Mouse (Mus musculus) liver, embryonic 11.5 days (tissue): ENCODE measurements around the gene Arhgef7. TPM values are rescaled to one million over a fixed set of nuclear protein-coding genes. Genes with fewer than 3 reads are reported as not detected.
"Not testable (repeated sequence)": the region's sequence is repeated elsewhere in the genome, so short reads cannot be mapped to it uniquely, and the experiment has no call there.

Experiments used
- ATAC-seq: fragments of 200-750 bp; cut with Nextera tagmentation; replicated peaks from 2 replicates; pipeline ENCODE4 v1.8.0; 2017; ENCODE audit warnings: moderate number of reproducible peaks, mild to moderate bottlenecking, moderate TSS enrichment, moderate library complexity; ENCODE audit not compliant: low FRiP score
- DNase-seq: peaks from one replicate; pipeline ENCODE4 v3.0.0-alpha.2; 2017; ENCODE audit warnings: low spot score
- H3K27ac ChIP-seq: fragments of 300-500 bp; sonication (generic); 2 replicates; pipeline ENCODE4 v1.5.1; 2014; ENCODE audit warnings: mild to moderate bottlenecking, low read depth, low read length, control low read depth
- H3K27me3 ChIP-seq: fragments of 300-500 bp; sonication (generic); replicated peaks from 2 replicates; pipeline ENCODE4 v1.6.1; 2014; ENCODE audit warnings: low read length, mixed read lengths; ENCODE audit not compliant: control insufficient read depth, insufficient read depth
- H3K36me3 ChIP-seq: fragments of 300-500 bp; sonication (generic); 2 replicates; pipeline ENCODE4 v1.6.1; 2014; ENCODE audit warnings: mild to moderate bottlenecking, low read length, moderate library complexity, mixed read lengths; ENCODE audit not compliant: control insufficient read depth, insufficient read depth
- H3K4me1 ChIP-seq: fragments of 300-500 bp; sonication (generic); replicated peaks from 2 replicates; pipeline ENCODE4 v1.6.1; 2014; ENCODE audit warnings: low read length, mixed read lengths; ENCODE audit not compliant: control insufficient read depth, insufficient read depth
- H3K4me2 ChIP-seq: fragments of 300-500 bp; sonication (generic); 2 replicates; pipeline ENCODE4 v1.6.1; 2014; ENCODE audit warnings: mild to moderate bottlenecking, control low read depth, moderate library complexity
- H3K4me3 ChIP-seq: fragments of 300-500 bp; sonication (generic); 2 replicates; pipeline ENCODE4 v1.5.1; 2014; ENCODE audit warnings: low read depth, low read length, control low read depth
- H3K9ac ChIP-seq: fragments of 300-500 bp; sonication (generic); 2 replicates; pipeline ENCODE4 v1.6.1; 2014; ENCODE audit warnings: low read depth, low read length, control low read depth
- H3K9me3 ChIP-seq: fragments of 300-500 bp; sonication (generic); 2 replicates; pipeline ENCODE4 v1.6.1; 2016; ENCODE audit warnings: low read length, inconsistent platforms, mixed read lengths; ENCODE audit not compliant: control insufficient read depth
- WGBS: fragments of 180-500 bp; shearing (Covaris S2); extraction: QIAGEN DNeasy Blood & Tissue Kit; methylation state at CpG from one replicate; pipeline ENCODE4 v1.1.7; 2014; 5-methylcytosine and 5-hydroxymethylcytosine counted together
- polyA plus RNA-seq: library from polyadenylated mRNA; unstranded; fragments of >200 nt; fragmentation: Nextera tagmentation; extraction: Ambion mirVana; gene quantifications from 2 replicates; pipeline ENCODE4 v1.2.1, GENCODE M21; 2014

Gene Arhgef7
- polyA plus RNA-seq, 1 experiment from 2014 or later: 31.1 TPM

DNA sequence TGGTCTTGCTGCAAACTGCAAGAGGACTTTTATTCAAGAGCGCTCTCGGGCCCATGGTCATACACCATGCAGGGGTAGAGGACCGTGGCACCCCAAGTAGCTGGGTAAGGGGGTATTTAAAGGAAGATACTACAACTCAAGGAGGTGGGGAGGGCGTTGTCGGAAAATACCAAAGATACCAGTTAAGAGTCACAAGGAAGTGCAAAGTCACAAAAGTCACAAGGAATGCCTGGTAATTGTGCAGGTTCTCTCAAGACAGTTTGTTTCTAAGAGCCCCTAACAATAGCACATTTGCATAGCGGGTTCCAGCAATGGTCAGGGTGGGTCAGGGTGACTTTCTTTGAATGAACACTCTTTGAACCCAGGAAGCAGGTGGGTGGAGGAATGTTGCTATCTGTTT is 146.7 kb downstream of the Arhgef7 start:
- H3K4me3 ChIP-seq, DNase-seq, H3K9ac ChIP-seq, H3K4me2 ChIP-seq, H3K4me1 ChIP-seq, ATAC-seq, H3K27ac ChIP-seq, H3K36me3 ChIP-seq, H3K9me3 ChIP-seq, H3K27me3 ChIP-seq: not testable (repeated sequence)
- WGBS: 87% methylated on average over 6 of the region's 6 CpGs

DNA sequence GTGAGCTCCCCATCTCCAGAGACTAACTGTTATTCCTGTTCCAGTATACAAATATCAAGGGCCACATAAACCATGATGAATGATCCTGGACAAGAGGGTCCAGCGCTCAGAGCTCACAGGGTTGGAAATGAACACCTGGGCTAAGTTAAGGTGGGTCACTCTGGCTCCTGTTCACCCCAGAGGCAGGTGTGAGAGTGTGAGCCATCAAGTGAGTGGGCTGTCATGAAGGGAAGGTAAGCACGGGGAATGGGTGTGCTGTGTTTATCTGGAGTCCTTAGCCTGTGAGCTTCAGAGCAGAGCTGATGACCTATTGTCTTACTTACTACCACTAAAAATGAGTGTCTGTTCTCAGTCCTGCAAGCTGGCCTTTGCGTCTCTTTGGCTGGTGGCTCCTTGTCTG is 157.1 kb downstream of the Arhgef7 start:
- H3K4me1 ChIP-seq: no peaks in the 10 kb centered on the region
- no peak overlapping the region for H3K9ac ChIP-seq
- H3K4me3 ChIP-seq: no peak overlapping the region
- H3K27ac ChIP-seq: no peak overlapping the region
- ATAC-seq: no peak
- no peak overlapping the region for H3K4me2 ChIP-seq
- H3K27me3 ChIP-seq: no peaks in the 10 kb centered on the region
- no peaks in the 10 kb centered on the region for H3K9me3 ChIP-seq
- no peak for DNase-seq
- 81% methylated on average over 3 of the region's 3 CpGs for WGBS
- no peaks in the 10 kb centered on the region for H3K36me3 ChIP-seq

Other genes starting within 250 kb of the Arhgef7 start
- gene Rab20, start 249.0 kb upstream of the Arhgef7 start, polyA plus RNA-seq: 3.2 and 4.5 TPM in 2 replicates
- gene Naxd, start 230.2 kb upstream of the Arhgef7 start, polyA plus RNA-seq: 68.7 and 73.8 TPM in 2 replicates
- 32.4 and 33.1 TPM in 2 replicates for gene Cars2, start 176.9 kb upstream of the Arhgef7 start, polyA plus RNA-seq
- gene Ing1, start 172.2 kb upstream of the Arhgef7 start, polyA plus RNA-seq: 26.7 and 31.2 TPM in 2 replicates
- gene Ankrd10, start 92.0 kb upstream of the Arhgef7 start, polyA plus RNA-seq: 83.6 and 86.0 TPM in 2 replicates
- not detected in 2 replicates for gene 1700016D06Rik, start 26.7 kb upstream of the Arhgef7 start, polyA plus RNA-seq
- not detected in 2 replicates for gene Tex29, start 112.8 kb downstream of the Arhgef7 start, polyA plus RNA-seq